Mouse (Mus musculus) CH12.LX (cell line): ENCODE measurements around the gene Aco2. TPM values are rescaled to one million over a fixed set of nuclear protein-coding genes. Genes with fewer than 3 reads are reported as not detected.

Experiments
- DNase-seq: peaks from one replicate; pipeline ENCODE4 v3.0.0-alpha.2; 2013; ENCODE audit errors: extremely low read depth
- H3K27ac ChIP-seq: 2 replicates; pipeline ENCODE4 v1.5.1; 2012; ENCODE audit warnings: low read depth, mild to moderate bottlenecking, control low read depth, moderate library complexity; ENCODE audit not compliant: insufficient read depth
- H3K27me3 ChIP-seq: replicated peaks from 2 replicates; pipeline ENCODE3; 2012; ENCODE audit warnings: inconsistent platforms
- H3K36me3 ChIP-seq, 2 experiments: replicated peaks in 1 of 2; 2 replicates each; pipeline versions ENCODE3 to v1.6.1; 2012; ENCODE audit warnings: inconsistent platforms in 1 of 2, low read length in 1 of 2, mild to moderate bottlenecking in 1 of 2, mixed read lengths in 1 of 2, moderate library complexity in 1 of 2; ENCODE audit not compliant: control insufficient read depth in 1 of 2, insufficient read depth in 1 of 2
- H3K4me1 ChIP-seq, 2 experiments: 2 replicates each; pipeline ENCODE4 v1.6.1; 2012; ENCODE audit warnings: inconsistent platforms in 1 of 2, moderate library complexity in 1 of 2; ENCODE audit not compliant: insufficient read depth in 2 of 2, control insufficient read depth in 1 of 2
- H3K4me2 ChIP-seq: 2 replicates; pipeline ENCODE4 v1.6.1; 2012; ENCODE audit warnings: low read depth, mild to moderate bottlenecking, control low read depth; ENCODE audit not compliant: poor library complexity, insufficient read depth, severe bottlenecking
- H3K4me3 ChIP-seq, 3 experiments: fragments of 150-350 bp in 1 of 3; sonication (generic) in 1 of 3; replicated peaks in 1 of 3; 2 replicates each; pipeline versions ENCODE3 to v1.5.1; 2011 to 2012; ENCODE audit warnings: low read depth in 2 of 3, low read length in 2 of 3, mild to moderate bottlenecking in 2 of 3, moderate library complexity in 2 of 3, control low read depth in 1 of 3, improper control_type of control experiment in 1 of 3, inconsistent platforms in 1 of 3, mixed read lengths in 1 of 3; ENCODE audit not compliant: poor library complexity in 1 of 3
- H3K79me2 ChIP-seq: replicated peaks from 2 replicates; pipeline ENCODE4 v1.6.1; 2012; ENCODE audit warnings: mild to moderate bottlenecking, moderate library complexity; ENCODE audit not compliant: control insufficient read depth, poor library complexity, insufficient read depth, severe bottlenecking; ENCODE audit errors: extremely low read depth
- H3K9ac ChIP-seq: 2 replicates; pipeline ENCODE4 v1.6.1; 2012; ENCODE audit warnings: low read depth, mild to moderate bottlenecking, control low read depth, moderate library complexity; ENCODE audit not compliant: insufficient read depth
- H3K9me3 ChIP-seq: replicated peaks from 2 replicates; pipeline ENCODE3; 2012; ENCODE audit warnings: low read length, inconsistent platforms, mixed read lengths
- BHLHE40 ChIP-seq: IDR thresholded peaks from 2 replicates; pipeline ENCODE4 v1.6.1; 2011; ENCODE audit warnings: mild to moderate bottlenecking, low read depth, low read length, improper control_type of control experiment
- CHD1 ChIP-seq: IDR thresholded peaks from 2 replicates; pipeline ENCODE4 v1.6.1; 2012; ENCODE audit warnings: low read depth, low read length, improper control_type of control experiment, inconsistent platforms
- CHD2 ChIP-seq: IDR thresholded peaks from 2 replicates; pipeline ENCODE4 v1.6.1; 2011; ENCODE audit warnings: low read length, improper control_type of control experiment
- ELF1 ChIP-seq: IDR thresholded peaks from 2 replicates; pipeline ENCODE4 v1.6.1; 2014; ENCODE audit warnings: low read depth, mild to moderate bottlenecking, inconsistent platforms, low read length, improper control_type of control experiment
- EP300 ChIP-seq: IDR thresholded peaks from 2 replicates; pipeline ENCODE4 v1.6.1; 2011; ENCODE audit warnings: low read length, improper control_type of control experiment
- HCFC1 ChIP-seq: IDR thresholded peaks from 2 replicates; pipeline ENCODE4 v1.6.1; 2012; ENCODE audit warnings: low read depth, mild to moderate bottlenecking, inconsistent platforms, low read length, improper control_type of control experiment
- IRF4 ChIP-seq: IDR thresholded peaks from 2 replicates; pipeline ENCODE4 v1.6.1; 2014; ENCODE audit warnings: low read depth, mild to moderate bottlenecking, inconsistent platforms, low read length, improper control_type of control experiment
- JUND ChIP-seq: conservative IDR thresholded peaks from 2 replicates; pipeline ENCODE4 v1.6.1; 2011; ENCODE audit warnings: low read depth, low read length, improper control_type of control experiment
- MAX ChIP-seq: IDR thresholded peaks from 2 replicates; pipeline ENCODE4 v1.6.1; 2011; ENCODE audit warnings: low read length, improper control_type of control experiment
- MAZ ChIP-seq: IDR thresholded peaks from 2 replicates; pipeline ENCODE4 v1.6.1; 2012; ENCODE audit warnings: low read depth, mild to moderate bottlenecking, inconsistent platforms, low read length, improper control_type of control experiment, moderate library complexity
- MEF2A ChIP-seq: IDR thresholded peaks from 2 replicates; pipeline ENCODE4 v1.6.1; 2014; ENCODE audit warnings: low read depth, mild to moderate bottlenecking, inconsistent platforms, low read length, improper control_type of control experiment, borderline replicate concordance
- MYC ChIP-seq: IDR thresholded peaks from 2 replicates; pipeline ENCODE4 v1.6.1; 2011; ENCODE audit warnings: low read depth, mild to moderate bottlenecking, improper control_type of control experiment, low read length
- NRF1 ChIP-seq: IDR thresholded peaks from 2 replicates; pipeline ENCODE4 v1.6.1; 2014; ENCODE audit warnings: low read depth, mild to moderate bottlenecking, inconsistent platforms, low read length, improper control_type of control experiment, moderate library complexity
- PAX5 ChIP-seq: IDR thresholded peaks from 2 replicates; pipeline ENCODE4 v1.6.1; 2012; ENCODE audit warnings: low read length, inconsistent platforms, mixed read lengths
- POLR2A ChIP-seq: IDR thresholded peaks from 2 replicates; pipeline ENCODE4 v1.6.1; 2011; ENCODE audit warnings: low read depth, mild to moderate bottlenecking, improper control_type of control experiment, low read length
- RAD21 ChIP-seq: IDR thresholded peaks from 2 replicates; pipeline ENCODE4 v1.6.1; 2011; ENCODE audit warnings: low read depth, mild to moderate bottlenecking, low read length, improper control_type of control experiment, moderate library complexity
- RCOR1 ChIP-seq: conservative IDR thresholded peaks from 2 replicates; pipeline ENCODE4 v1.6.1; 2012; ENCODE audit warnings: low read depth, mild to moderate bottlenecking, inconsistent platforms, low read length, improper control_type of control experiment
- TBP ChIP-seq: conservative IDR thresholded peaks from 2 replicates; pipeline ENCODE4 v1.6.1; 2011; ENCODE audit warnings: low read depth, low read length, improper control_type of control experiment
- TCF12 ChIP-seq: IDR thresholded peaks from 2 replicates; pipeline ENCODE4 v1.6.1; 2014; ENCODE audit warnings: low read depth, mild to moderate bottlenecking, inconsistent platforms, low read length, improper control_type of control experiment
- UBTF ChIP-seq: IDR thresholded peaks from 2 replicates; pipeline ENCODE4 v1.6.1; 2012; ENCODE audit warnings: low read depth, mild to moderate bottlenecking, inconsistent platforms, low read length, improper control_type of control experiment, moderate library complexity
- USF1 ChIP-seq: IDR thresholded peaks from 2 replicates; pipeline ENCODE4 v1.6.1; 2014; ENCODE audit warnings: low read depth, mild to moderate bottlenecking, inconsistent platforms, low read length, improper control_type of control experiment
- ZC3H11A ChIP-seq: IDR thresholded peaks from 2 replicates; pipeline ENCODE4 v1.6.1; 2012; ENCODE audit warnings: low read depth, mild to moderate bottlenecking, inconsistent platforms, low read length, improper control_type of control experiment
- ZKSCAN1 ChIP-seq: IDR thresholded peaks from 2 replicates; pipeline ENCODE4 v1.6.1; 2012; ENCODE audit warnings: low read depth, inconsistent platforms, low read length, improper control_type of control experiment, borderline replicate concordance
- ZMIZ1 ChIP-seq: IDR thresholded peaks from 2 replicates; pipeline ENCODE4 v1.6.1; 2012; ENCODE audit warnings: low read depth, mild to moderate bottlenecking, inconsistent platforms, low read length, improper control_type of control experiment
- dilution Hi-C: fragments of 300-500 bp; cut with MboI; formaldehyde crosslinking; loops from 2 replicates; pipeline ENCODE4 v1.14.3; 2020; ENCODE audit warnings: low sequenced_read_pairs; ENCODE audit not compliant: extremely low pct_unique_long_range_greater_than_20kb, extremely low pct_ligation_motif_present
- in situ Hi-C: fragments of 300-500 bp; cut with MboI; formaldehyde crosslinking; loops from 3 replicates; pipeline ENCODE4 v1.14.3; 2019; ENCODE audit warnings: low sequenced_read_pairs, low pct_ligation_motif_present, low pct_unique_long_range_greater_than_20kb, mixed read lengths
- polyA plus RNA-seq: library from polyadenylated mRNA; unstranded; fragments of >175 nt; gene quantifications from 2 replicates; pipeline ENCODE4 v1.2.1, GENCODE M21; 2012; ENCODE audit warnings: low read depth; ENCODE audit not compliant: insufficient read length
- total RNA-seq, 2 experiments: library from RNA; depleted of rRNA; stranded (reverse); fragments of 300-350 nt in 1 of 2; fragments of >200 nt in 1 of 2; gene quantifications; 2 replicates each; pipeline ENCODE4 v1.2.3; 2012 to 2014

Aco2 gene
- total and polyA plus RNA-seq, 3 experiments: 150 to 205 (median 190) TPM

- in situ Hi-C loops: no loop called here
- Histone ChIP-seq H3K9ac (no peak overlapping the region; the same call in 1 of the 2 replicates), H3K79me2 (peaks cover 23% of the 10 kb centered on the region), H3K4me1 (peaks cover 22 to 54% of the 10 kb centered on the region in 2 experiments), H3K4me3 (peak overlapping the region in 1 of 3 experiments; percentile 5), H3K9me3 (no peaks in the 10 kb centered on the region)
- dilution Hi-C loops: no loop called here
- peak; percentile 55 for DNase-seq
- TF ChIP-seq ELF1: no peak
- no peak for TF ChIP-seq BHLHE40
- TF ChIP-seq EP300: no peak; the same call in 1 of the 2 replicates
- 0 out of 2 replicates have a peak, but pooled peaks have one; percentile 9 for TF ChIP-seq POLR2A
- TF ChIP-seq TCF12: no peak
- no peak for TF ChIP-seq HCFC1
- TF ChIP-seq IRF4: peak; percentile 59; the same call in 1 of the 2 replicates
- TF ChIP-seq, all 38 proteins: peak for 2
- H3K4me2 ChIP-seq: peak overlapping the region; percentile 22
- no peaks in the 10 kb centered on the region for H3K27me3 ChIP-seq
- peaks cover 3 to 12% of the 10 kb centered on the region in 2 experiments for H3K36me3 ChIP-seq
- H3K27ac ChIP-seq: peak overlapping the region; percentile 71
Observed at GRCm38 (mm10) chr15:81928277-81928676, 56.2 kb downstream of the Aco2 start.

GRCm38 (mm10) chr15:81932951-81933470, 60.9 kb downstream of the Aco2 start:
- TF ChIP-seq ELF1 (peak; percentile 28; the same call in 1 of the 2 replicates), CHD1 (no peak), RCOR1 (no peak), TCF12 (0 out of 2 replicates have a peak, but pooled peaks have one; percentile 8), JUND (no peak), MAZ (no peak), ZMIZ1 (no peak)
- Histone ChIP-seq H3K4me1 (peaks cover 15 to 52% of the 10 kb centered on the region in 2 experiments), H3K27ac (peak overlapping the region; percentile 14; the same call in 1 of the 2 replicates), H3K4me2 (no peak overlapping the region), H3K9me3 (no peaks in the 10 kb centered on the region), H3K27me3 (no peaks in the 10 kb centered on the region), H3K9ac (no peak overlapping the region), H3K79me2 (no peaks in the 10 kb centered on the region), H3K36me3 (no peaks in the 10 kb centered on the region), H3K4me3 (peak overlapping the region in 1 of 3 experiments; percentile 6)
- dilution Hi-C loops (no loop called here), in situ Hi-C loops (no loop called here)
- no peak for DNase-seq

GRCm38 (mm10) chr15:81933986-81934385, 61.9 kb downstream of the Aco2 start:
- Histone ChIP-seq H3K9ac (no peak overlapping the region), H3K27ac (peak overlapping the region; percentile 47; the same call in 1 of the 2 replicates), H3K79me2 (no peaks in the 10 kb centered on the region), H3K4me3 (no peak overlapping the region), H3K27me3 (no peaks in the 10 kb centered on the region), H3K9me3 (no peaks in the 10 kb centered on the region), H3K4me1 (peaks cover 19 to 52% of the 10 kb centered on the region in 2 experiments), H3K4me2 (no peak overlapping the region), H3K36me3 (no peaks in the 10 kb centered on the region)
- dilution Hi-C loops: no loop called here
- in situ Hi-C loops: no loop called here
- DNase-seq: peak; percentile 68
- TF ChIP-seq CHD1 (no peak), MAZ (no peak), ZKSCAN1 (no peak), USF1 (no peak), MEF2A (0 out of 2 replicates have a peak, but pooled peaks have one; percentile 19), UBTF (no peak), MYC (peak; percentile 49; the same call in 1 of the 2 replicates), RAD21 (no peak; the same call in 1 of the 2 replicates), EP300 (peak; percentile 90), MAX (no peak), NRF1 (no peak), BHLHE40 (0 out of 2 replicates have a peak, but pooled peaks have one; percentile 24), PAX5 (no peak), CHD2 (no peak), TBP (0 out of 2 replicates have a peak, but pooled peaks have one; percentile 29), ELF1 (no peak), TCF12 (no peak), ZC3H11A (no peak)
